Mouse (Mus musculus) spleen, postnatal 10 days (tissue): Measurements from ENCODE around the gene Manbal.

Experiments
- DNase-seq, 2 experiments: peaks; one replicate each; pipeline ENCODE4 v3.0.0; 2021 to 2022; ENCODE audit warnings: low spot score in 2 of 2

The Manbal gene

DNA sequence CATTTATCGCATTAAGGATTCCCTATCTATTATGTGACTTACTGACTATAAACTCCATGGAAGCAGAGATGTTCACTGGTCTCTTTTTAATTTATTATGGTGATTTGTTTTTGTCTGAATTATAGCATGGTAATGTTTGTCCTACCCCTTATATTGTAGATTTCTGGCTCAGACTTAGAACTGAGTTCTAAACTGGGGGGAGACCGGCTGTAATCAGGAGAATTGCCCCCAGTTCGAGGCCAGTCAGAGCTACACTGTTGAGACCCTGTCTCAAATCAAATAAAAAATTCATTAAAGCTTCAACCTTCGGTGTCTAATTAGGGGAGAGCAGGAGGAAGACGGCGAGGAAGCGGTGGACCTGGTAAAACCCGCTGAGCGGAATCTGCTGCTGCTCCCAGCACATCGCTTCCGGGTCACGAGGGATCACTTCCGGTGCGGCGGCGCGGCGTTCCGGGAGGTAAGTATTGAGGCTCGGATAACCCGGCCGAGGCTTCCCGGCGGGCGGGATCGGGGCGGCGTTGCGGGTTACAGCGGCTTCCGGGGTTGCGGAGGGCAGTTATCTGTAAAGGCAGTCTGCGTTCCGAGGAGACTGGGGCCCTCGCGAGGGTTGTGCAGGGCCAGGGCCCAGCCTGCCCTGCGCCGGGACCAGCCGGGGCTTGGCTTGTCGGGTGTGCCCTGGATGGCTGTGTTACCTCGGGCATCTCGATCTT is at the start of gene Manbal:
Gene Manbal, plus strand, starts transcription at position 411 of the 710 bp plus-strand sequence.
- DNase-seq = peak; percentile 96 to 97

DNA sequence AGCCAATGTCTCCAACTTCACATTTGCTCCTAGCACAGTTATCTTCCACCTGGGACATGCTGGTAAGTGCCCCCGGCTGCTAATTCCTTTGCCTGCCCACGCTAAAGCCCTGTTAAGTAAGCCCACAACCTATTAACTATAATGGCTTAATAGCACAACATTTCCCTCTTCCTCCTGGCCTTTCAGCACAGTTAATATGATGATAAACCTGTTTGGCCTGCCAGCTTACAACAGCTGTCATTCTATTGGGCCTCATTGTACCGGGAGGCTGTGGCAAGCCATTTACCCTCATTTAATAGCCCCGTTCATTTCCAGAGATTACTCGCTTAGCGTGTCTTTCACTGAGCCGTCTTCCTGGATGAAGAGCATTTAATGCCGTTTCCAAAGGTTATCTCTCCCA is 47.3 kb upstream of the Manbal start:
- DNase-seq = no peak

- no peak for DNase-seq
Observed at GRCm38 (mm10) chr2:157320886-157321285, 46.5 kb upstream of the Manbal start.

- DNase-seq = no peak
Observed at GRCm38 (mm10) chr2:157322029-157322766, 45.2 kb upstream of the Manbal start.

DNA sequence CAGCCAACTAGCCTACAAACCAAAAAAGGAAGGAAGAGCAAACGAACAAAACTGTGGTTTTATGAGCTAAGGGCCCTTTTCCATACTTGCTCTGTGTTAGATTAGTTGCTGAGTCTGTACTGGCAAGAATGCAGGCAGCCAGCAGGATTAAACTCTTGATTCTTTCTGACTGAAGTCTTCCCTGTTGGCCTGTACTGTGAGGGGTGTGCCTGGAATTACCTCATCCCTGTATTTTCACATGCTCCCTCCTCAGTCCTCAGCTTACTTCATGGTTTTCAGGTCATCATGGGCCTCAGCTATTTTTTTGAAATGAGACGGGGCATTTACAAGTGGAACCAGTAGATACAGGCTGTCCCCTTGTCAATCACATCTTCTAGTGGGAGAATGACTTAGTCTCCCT is 42.2 kb upstream of the Manbal start:
- DNase-seq = no peak

DNA sequence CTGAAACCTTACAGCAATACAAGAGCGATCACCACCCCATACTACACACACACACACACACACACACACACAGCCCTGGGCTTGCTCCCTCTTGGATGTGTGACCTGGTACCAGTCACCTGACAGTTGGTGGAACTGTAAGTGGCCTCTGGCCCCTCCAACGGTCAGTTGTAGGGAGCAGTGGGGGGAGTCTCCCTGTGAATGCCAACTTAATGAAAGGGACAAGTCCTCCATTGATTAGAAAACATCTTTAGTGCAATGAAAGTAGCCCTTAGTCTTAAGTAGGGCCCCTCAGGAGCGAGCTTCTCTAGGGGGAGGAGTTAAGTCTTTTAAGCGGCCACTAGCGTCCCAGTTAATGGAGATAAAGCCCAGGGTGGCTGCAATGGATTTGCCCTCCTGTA is 39.3 kb upstream of the Manbal start:
- DNase-seq = no peak

- no peak for DNase-seq
Observed at GRCm38 (mm10) chr2:157328570-157328969, 38.8 kb upstream of the Manbal start.

DNA sequence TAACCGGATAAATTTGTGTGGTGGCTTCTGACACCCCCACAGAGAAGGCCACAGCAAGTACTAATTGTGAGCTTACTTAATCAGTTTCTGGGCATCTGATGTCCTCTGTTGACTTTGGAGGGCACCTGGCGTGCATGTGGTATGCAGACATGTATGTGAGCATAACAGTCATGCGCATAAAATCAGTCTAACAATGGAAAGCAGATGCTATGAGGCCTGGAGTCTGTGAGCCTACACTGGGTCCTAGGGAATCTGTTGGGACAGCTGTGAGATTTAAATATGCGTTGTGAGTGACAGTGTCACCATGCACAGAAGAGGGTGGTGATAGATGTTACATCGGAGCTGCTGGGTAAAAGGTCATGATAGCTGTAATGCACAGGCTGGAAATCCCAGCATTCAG is 35.3 kb upstream of the Manbal start:
- no peak for DNase-seq

DNA sequence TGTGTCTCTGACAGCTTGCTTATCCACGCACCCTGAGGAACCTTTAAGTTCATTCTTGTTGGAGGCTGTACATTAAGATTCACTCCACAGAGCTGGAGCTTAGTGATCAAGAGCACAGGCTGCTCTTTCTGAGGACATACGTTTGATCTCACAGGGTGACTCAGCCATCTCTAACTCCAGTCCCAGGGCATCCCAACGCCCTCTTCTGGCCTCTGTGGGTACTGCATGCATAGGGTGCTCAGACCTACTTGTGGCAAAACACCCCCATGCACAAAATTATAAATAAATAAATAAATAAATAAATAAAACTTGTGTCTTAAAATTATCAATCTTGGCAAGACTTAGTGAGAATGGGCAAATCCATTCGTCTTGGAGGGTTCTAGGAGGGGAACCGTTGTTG is 28.7 kb upstream of the Manbal start:
- DNase-seq = peak; percentile 49 to 79

DNA sequence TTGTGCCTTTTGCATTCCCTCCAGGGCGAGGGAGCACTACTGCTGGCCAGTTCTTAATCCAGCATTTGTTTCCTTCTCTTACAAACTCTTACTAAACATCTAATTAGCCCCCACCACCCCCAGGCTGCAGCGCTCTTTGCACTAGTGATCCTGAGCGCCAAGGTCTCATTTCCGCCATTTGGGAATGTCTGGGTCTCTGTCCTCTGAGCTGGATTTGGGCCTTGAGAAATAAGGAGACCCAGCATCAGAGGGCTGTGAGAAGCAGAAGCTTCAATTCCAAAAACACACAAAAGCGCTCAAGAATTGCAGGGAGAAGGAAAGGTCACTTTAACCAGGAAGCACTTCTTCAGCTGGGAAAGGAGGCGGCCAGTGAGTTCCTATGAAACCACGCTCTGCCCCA is 27.9 kb upstream of the Manbal start:
- DNase-seq = no peak

DNA sequence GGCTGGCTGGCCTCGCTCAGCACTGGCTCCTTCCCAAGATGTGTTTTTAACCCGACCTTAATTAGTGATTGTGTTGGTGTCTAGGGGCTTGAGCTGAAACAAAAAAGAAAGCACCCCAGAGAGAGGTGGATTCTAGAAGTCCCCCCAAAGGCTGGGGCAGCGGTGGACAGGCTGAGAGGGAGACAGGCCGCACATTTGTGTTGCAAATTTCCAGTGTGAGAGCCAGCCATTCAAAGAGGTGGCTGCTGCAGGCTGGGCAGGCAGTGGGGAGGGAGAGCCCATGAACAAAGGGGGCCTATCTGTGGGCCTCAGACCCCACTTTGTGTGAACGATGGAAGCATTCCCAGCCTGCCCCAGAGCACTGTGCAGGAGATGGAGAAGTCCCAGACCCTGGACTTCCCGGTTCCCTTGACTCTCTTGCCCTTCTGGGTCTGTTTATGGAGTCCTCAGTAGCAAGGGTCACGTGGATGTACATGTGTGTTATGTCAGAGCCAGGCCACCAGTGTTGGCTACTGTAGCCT is 27.1 kb upstream of the Manbal start:
- DNase-seq = no peak

DNA sequence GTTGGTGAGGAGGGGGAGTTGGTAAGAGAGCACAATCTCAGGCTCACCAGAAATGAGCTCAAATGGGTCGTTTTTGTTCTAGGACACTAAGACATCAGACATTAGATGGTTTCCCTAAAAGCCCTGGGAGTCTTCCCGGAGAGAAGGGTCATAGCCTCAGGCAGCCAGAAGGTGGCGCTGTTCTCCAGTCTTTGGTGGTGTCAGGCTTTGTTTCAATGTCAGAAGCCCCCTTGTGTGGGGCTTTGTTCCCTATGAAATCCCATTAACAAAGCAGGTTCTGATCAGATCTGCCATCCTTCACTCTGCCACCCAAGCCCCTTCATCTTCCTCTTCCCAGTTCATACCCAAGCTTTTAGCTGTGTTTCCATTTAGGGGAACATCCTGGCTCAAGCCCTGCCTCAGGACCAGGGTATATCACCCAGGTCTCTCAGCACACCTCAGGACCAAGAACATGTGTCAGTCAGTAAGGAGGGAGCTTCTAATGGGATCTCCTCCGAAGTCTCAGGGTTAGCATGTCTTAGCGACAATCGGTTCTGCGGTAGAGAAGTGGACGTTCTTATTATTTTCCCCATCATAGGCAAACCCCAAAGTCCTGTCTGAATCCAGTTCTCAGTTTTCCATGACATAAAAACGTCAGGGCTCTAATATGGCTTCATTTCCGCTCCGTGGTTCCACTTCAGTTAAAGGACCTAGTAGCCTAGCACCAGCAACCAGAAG is 25.7 kb upstream of the Manbal start:
- peak; percentile 48 to 77 for DNase-seq

GRCm38 (mm10) chr2:157342328-157342926 is 25.0 kb upstream of the Manbal start:
- DNase-seq = no peak

- no peak for DNase-seq
Observed at GRCm38 (mm10) chr2:157343337-157343736, 24.1 kb upstream of the Manbal start.

GRCm38 (mm10) chr2:157347361-157348159 is 19.8 kb upstream of the Manbal start, which contains the start of gene Ghrh:
TSS of gene Ghrh (minus strand) at chr2:157347506.
- DNase-seq = no peak

GRCm38 (mm10) chr2:157349121-157349778 is 18.1 kb upstream of the Manbal start:
- DNase-seq = no peak

- no peak for DNase-seq
Observed at GRCm38 (mm10) chr2:157353183-157353582, 14.2 kb upstream of the Manbal start.

DNA sequence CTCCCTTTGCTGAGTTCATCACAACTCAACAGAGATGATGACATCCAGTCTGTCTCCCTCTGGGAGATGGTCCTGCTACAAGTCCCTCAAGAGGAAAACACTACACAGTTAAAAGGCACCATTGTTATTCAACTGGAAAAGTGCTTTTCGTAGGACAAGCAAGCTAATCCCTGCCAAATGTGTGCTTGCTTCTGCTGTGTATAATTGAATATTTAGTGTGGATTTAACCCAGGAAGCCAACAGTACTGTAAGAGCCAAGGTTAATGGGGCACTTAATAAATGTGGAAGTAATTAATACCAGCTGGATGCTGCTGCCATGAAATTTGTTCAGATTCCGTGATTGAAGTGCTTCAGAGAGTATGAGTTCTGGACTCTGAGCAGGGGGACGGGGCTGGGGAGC is 13.3 kb upstream of the Manbal start:
- DNase-seq = no peak

- DNase-seq = no peak
Observed at GRCm38 (mm10) chr2:157360028-157360427, 7.4 kb upstream of the Manbal start.

DNA sequence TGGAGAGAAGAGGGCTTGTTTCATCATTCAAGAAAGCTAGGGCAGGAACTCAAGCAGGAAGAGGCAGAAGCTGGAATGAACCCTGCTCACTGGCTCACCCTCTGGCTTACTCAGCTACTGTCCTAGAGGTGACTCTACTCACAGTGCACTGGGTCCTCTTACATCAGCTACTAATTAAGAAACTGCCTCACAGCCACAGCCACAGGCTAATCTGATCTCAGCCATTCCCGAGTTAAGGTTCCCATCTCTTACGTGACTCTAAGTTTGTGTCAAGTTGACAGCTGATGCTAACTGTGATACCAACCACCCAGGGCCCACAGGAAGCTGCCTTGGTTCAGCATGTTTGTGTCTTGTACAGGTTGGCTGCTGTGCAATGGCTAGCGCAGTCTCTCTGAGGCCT is 4.4 kb upstream of the Manbal start:
- DNase-seq = no peak

DNA sequence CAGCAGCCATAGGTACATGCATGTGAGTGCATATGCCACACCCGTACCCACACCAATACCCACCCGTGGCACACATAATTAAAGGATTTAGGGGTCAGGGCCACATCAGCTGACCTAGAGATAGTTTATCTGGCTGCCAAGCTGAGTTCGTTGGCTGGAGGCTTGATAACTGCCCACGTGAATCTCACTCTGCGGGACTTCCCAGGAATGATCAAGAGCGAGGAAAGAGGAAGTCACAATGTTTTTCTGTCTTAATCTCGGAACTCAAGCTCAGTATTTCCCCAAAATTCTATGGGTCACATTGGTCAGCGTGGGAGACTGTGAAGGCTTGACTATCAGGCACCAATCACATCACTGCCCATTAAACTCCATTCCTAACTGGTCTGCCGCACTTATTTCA is 632 bp upstream of the Manbal start:
- DNase-seq = no peak
